Mouse (Mus musculus) bone marrow, adult 2 months (tissue): ENCODE measurements around the gene Prkd3. TPM values are rescaled to one million over a fixed set of nuclear protein-coding genes. Genes with fewer than 3 reads are reported as not detected.

Experiments used
- H3K27ac ChIP-seq: fragments of 200-500 bp; 2 replicates; pipeline ENCODE4 v1.5.1; 2012; ENCODE audit warnings: low read depth, mild to moderate bottlenecking, control low read depth, inconsistent platforms, low read length; ENCODE audit not compliant: control insufficient read depth, poor library complexity, insufficient read depth
- H3K4me1 ChIP-seq: fragments of 200-500 bp; 2 replicates; pipeline ENCODE4 v1.6.1; 2011; ENCODE audit warnings: low read length; ENCODE audit not compliant: control insufficient read depth, insufficient read depth
- H3K4me3 ChIP-seq: fragments of 200-500 bp; replicated peaks from 2 replicates; pipeline ENCODE3; 2011; ENCODE audit warnings: mild to moderate bottlenecking, low read depth, low read length, control low read depth; ENCODE audit not compliant: control insufficient read depth
- CTCF ChIP-seq: fragments of 200-500 bp; IDR thresholded peaks from 2 replicates; pipeline ENCODE4 v1.5.1; 2011; ENCODE audit warnings: low read length, control low read depth; ENCODE audit not compliant: control insufficient read depth, insufficient read depth
- POLR2A ChIP-seq: fragments of 200-500 bp; IDR thresholded peaks from 2 replicates; pipeline ENCODE4 v1.6.1; 2011; ENCODE audit warnings: low read depth, mild to moderate bottlenecking, control low read depth, low read length, borderline replicate concordance; ENCODE audit not compliant: control insufficient read depth
- WGBS: fragments of 180-500 bp; shearing (Covaris S2); methylation state at CpG from one replicate; pipeline ENCODE4 v1.1.7; 2018; 5-methylcytosine and 5-hydroxymethylcytosine counted together
- polyA plus RNA-seq: library from polyadenylated mRNA; stranded (reverse); fragments of >200 nt; gene quantifications from 2 replicates; pipeline ENCODE4 v1.2.4, GENCODE M21; 2011; ENCODE audit warnings: low replicate concordance; ENCODE audit not compliant: missing spikeins, insufficient read depth, insufficient read length

Gene Prkd3
- polyA plus RNA-seq, 1 experiment, result 10.7 TPM

- Histone ChIP-seq H3K27ac (no peak overlapping the region; the same call in 1 of the 2 replicates), H3K4me1 (no peaks in the 10 kb centered on the region; the same call in 1 of the 2 replicates), H3K4me3 (no peak overlapping the region)
- TF ChIP-seq POLR2A (no peak), CTCF (no peak)
- WGBS, result 26% methylated on average over 4 of the region's 4 CpGs
These were observed 81.7 kb downstream of the Prkd3 start for GRCm38 (mm10) chr17:78938927-78939326.

- Histone ChIP-seq H3K27ac (peak overlapping the region; percentile 35; the same call in 1 of the 2 replicates), H3K4me1 (no peaks in the 10 kb centered on the region; the same call in 1 of the 2 replicates), H3K4me3 (peak overlapping the region; percentile 95)
- TF ChIP-seq POLR2A (no peak), CTCF (no peak)
- WGBS, result 15% methylated on average over 26 of the region's 26 CpGs
These were observed 83.3 kb downstream of the Prkd3 start for GRCm38 (mm10) chr17:78937229-78937853.

DNA sequence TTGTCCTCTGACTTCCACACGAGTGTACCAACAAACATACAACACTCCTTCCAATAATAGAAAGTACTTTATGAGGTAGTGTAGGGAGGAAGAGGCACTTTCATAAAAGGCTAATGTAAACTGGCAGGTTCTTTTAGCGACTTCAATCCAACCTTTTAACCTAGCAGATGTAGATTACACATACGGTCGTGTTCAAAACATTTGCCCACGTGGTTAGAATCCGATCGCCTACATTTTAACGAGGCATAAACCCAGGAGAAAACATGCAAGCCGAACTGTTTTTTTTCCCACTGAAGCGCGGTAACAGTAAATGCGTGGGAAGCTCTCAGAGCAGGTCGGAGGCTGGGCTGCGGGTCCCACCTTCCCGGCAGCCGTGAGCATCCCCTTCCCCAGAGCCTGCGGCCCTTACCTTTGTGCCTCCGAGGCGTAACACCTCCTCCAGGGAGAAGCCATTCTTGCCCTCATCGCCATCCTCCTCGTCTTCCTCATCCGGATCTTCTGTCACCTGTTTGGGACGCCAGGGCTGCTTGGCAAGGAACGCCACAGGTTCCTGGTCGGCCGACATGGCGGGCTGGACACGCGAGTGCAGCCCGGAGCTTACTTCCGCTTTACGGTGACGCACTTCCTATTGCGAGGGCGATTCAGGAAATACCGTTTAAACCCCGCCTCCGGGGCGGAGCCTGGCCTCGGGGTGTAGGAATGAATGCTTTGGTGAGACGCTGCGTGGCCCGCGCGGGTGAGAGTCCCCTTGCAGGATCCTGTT is 84.0 kb downstream of the Prkd3 start, which contains the start of the genes Cebpz and Ndufaf7:
Cebpz (minus strand) TSS at position 601 of the 763 bp plus-strand sequence.
Ndufaf7 (plus strand) TSS at position 671 of the 763 bp plus-strand sequence.
- Histone ChIP-seq H3K4me1 (no peaks in the 10 kb centered on the region; the same call in 1 of the 2 replicates), H3K27ac (peak within 1 kb of the TSS; percentile 61), H3K4me3 (peak within 1 kb of the TSS; percentile 95)
- WGBS, result under 1% methylated on average over 45 of the region's 45 CpGs
- TF ChIP-seq POLR2A (peak; percentile 83; the same call in 1 of the 2 replicates), CTCF (no peak)

GRCm38 (mm10) chr17:78935857-78936256 is 84.8 kb downstream of the Prkd3 start:
- no peaks in the 10 kb centered on the region; the same call in 1 of the 2 replicates for H3K4me1 ChIP-seq
- TF ChIP-seq CTCF (no peak), POLR2A (no peak)
- WGBS, result 2% methylated on average over 2 of the region's 2 CpGs
- H3K4me3 ChIP-seq, result no peak overlapping the region
- no peak overlapping the region for H3K27ac ChIP-seq

GRCm38 (mm10) chr17:78917696-78918095 is 102.9 kb downstream of the Prkd3 start:
- TF ChIP-seq CTCF (no peak), POLR2A (no peak)
- no peak overlapping the region for H3K27ac ChIP-seq
- WGBS, result 51% methylated on average over 6 of the region's 6 CpGs
- no peak overlapping the region for H3K4me3 ChIP-seq
- H3K4me1 ChIP-seq, result no peaks in the 10 kb centered on the region; the same call in 1 of the 2 replicates

GRCm38 (mm10) chr17:78916899-78917298 is 103.7 kb downstream of the Prkd3 start:
- 1% methylated on average over 11 of the region's 11 CpGs for WGBS
- Histone ChIP-seq H3K4me1 (no peaks in the 10 kb centered on the region; the same call in 1 of the 2 replicates), H3K4me3 (peak overlapping the region; percentile 93), H3K27ac (peak overlapping the region; percentile 84)
- no peak for TF ChIP-seq POLR2A
- TF ChIP-seq CTCF, result no peak

DNA sequence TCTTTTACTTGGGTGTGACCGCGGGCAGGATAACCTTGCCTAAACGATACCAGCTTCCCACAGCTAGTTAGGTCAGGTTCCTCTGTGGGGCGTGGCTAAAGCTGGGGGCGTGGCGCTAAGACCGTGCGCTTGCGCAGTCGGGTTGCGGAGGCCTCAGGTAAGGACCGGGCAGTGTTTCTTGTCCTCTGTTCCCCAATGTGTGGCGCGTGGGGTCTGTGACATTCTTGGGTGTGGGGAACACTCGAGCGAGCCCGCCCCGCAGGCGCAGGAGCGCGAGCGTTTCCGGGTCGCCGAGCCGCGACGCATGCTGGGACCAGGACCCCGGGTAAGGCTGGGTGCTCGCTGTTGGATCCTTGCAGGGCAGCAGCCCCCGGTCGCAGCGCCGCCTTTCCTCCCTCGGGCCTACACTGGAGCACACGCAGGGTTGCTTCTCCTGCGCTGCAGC is 104.2 kb downstream of the Prkd3 start, which contains the start of gene Cebpzos:
Cebpzos (plus strand) TSS at position 132 of the 445 bp plus-strand sequence.
- WGBS, result under 1% methylated on average over 37 of the region's 37 CpGs
- TF ChIP-seq CTCF (0 out of 2 replicates have a peak, but pooled peaks have one; percentile 7), POLR2A (peak; percentile 70; the same call in 1 of the 2 replicates)
- no peaks in the 10 kb centered on the region; the same call in 1 of the 2 replicates for H3K4me1 ChIP-seq
- peak within 1 kb of the TSS; percentile 93 for H3K4me3 ChIP-seq
- H3K27ac ChIP-seq, result peak within 1 kb of the TSS; percentile 84

DNA sequence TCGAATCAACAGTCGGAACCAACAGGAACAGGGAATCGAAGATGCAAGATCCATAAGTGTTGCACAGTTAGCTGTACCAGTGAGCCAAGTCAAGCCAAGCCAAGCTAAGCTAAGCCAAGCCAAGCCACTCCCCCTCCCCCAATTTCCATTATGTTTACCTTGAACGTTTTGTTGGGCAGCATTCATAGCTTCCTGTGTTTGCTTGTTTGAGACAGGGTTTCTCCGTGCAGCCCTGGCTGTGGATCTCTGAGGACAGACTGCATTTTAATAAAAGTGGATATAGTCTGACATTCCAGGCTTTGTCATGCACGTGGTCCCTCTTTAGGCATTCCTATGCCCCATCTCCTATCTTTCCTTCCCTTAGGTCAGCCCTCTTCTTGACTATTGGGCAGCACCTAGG is 104.8 kb downstream of the Prkd3 start:
- Histone ChIP-seq H3K4me3 (peak overlapping the region; percentile 93), H3K27ac (no peak overlapping the region)
- WGBS, result 53% methylated on average over 6 of the region's 6 CpGs

More for the DNA sequence above, 104.8 kb downstream of the Prkd3 start:
- TF ChIP-seq CTCF (no peak), POLR2A (no peak)
- no peaks in the 10 kb centered on the region; the same call in 1 of the 2 replicates for H3K4me1 ChIP-seq
